Mouse (Mus musculus): ENCODE data around the gene Gripap1. TPM values are rescaled to one million over a fixed set of nuclear protein-coding genes. Genes with fewer than 3 reads are reported as not detected.

Gene Gripap1
- polyA plus RNA-seq, 1 experiment from 2014 or later: 32.1 TPM

- DNase-seq (ENCODE audit: low spot score) (no peak), ATAC-seq (ENCODE audit: low read depth) (no peak)
- no peak overlapping the region for H3K27ac ChIP-seq (replicated peaks; ENCODE audit: low read depth, low read length)
- H3K4me2 ChIP-seq (ENCODE audit: low read depth, low read length): no peak overlapping the region
- H3K27me3 ChIP-seq (replicated peaks; ENCODE audit: control insufficient read depth, insufficient read depth, low read length): no peaks in the 10 kb centered on the region
- H3K36me3 ChIP-seq (ENCODE audit: control insufficient read depth, insufficient read depth, low read length): no peaks in the 10 kb centered on the region
- H3K4me1 ChIP-seq (ENCODE audit: control insufficient read depth, insufficient read depth, low read length): no peaks in the 10 kb centered on the region
- 69% methylated on average over 2 of the region's 2 CpGs for WGBS
- no peak overlapping the region for H3K9ac ChIP-seq (ENCODE audit: low read depth, low read length)
- no peak overlapping the region for H3K4me3 ChIP-seq (ENCODE audit: low read depth, low read length)
- H3K9me3 ChIP-seq (ENCODE audit: control insufficient read depth, low read length): no peaks in the 10 kb centered on the region
Measured at GRCm38 (mm10) chrX:7847845-7848244, 58.3 kb downstream of the Gripap1 start.

GRCm38 (mm10) chrX:7854578-7854977 is 65.0 kb downstream of the Gripap1 start:
- no peak overlapping the region for H3K27ac ChIP-seq (replicated peaks; ENCODE audit: low read depth, low read length)
- H3K4me2 ChIP-seq (ENCODE audit: low read depth, low read length): no peak overlapping the region
- H3K36me3 ChIP-seq (ENCODE audit: control insufficient read depth, insufficient read depth, low read length): peaks cover 15% of the 10 kb centered on the region; the same call in 1 of the 2 replicates
- 47% methylated on average over 2 of the region's 2 CpGs for WGBS
- ATAC-seq (ENCODE audit: low read depth) (no peak), DNase-seq (ENCODE audit: low spot score) (peak; percentile 14)
- no peaks in the 10 kb centered on the region for H3K9me3 ChIP-seq (ENCODE audit: control insufficient read depth, low read length)
- no peaks in the 10 kb centered on the region for H3K4me1 ChIP-seq (ENCODE audit: control insufficient read depth, insufficient read depth, low read length)
- H3K9ac ChIP-seq (ENCODE audit: low read depth, low read length): no peak overlapping the region
- no peaks in the 10 kb centered on the region for H3K27me3 ChIP-seq (replicated peaks; ENCODE audit: control insufficient read depth, insufficient read depth, low read length)
- no peak overlapping the region for H3K4me3 ChIP-seq (ENCODE audit: low read depth, low read length)

- H3K4me3 ChIP-seq (ENCODE audit: low read depth, low read length): no peak overlapping the region
- no peak overlapping the region for H3K9ac ChIP-seq (ENCODE audit: low read depth, low read length)
- H3K4me2 ChIP-seq (ENCODE audit: low read depth, low read length): no peak overlapping the region
- ATAC-seq (ENCODE audit: low read depth) (no peak), DNase-seq (ENCODE audit: low spot score) (no peak)
- H3K36me3 ChIP-seq (ENCODE audit: control insufficient read depth, insufficient read depth, low read length): peaks cover 15% of the 10 kb centered on the region; the same call in 1 of the 2 replicates
- H3K4me1 ChIP-seq (ENCODE audit: control insufficient read depth, insufficient read depth, low read length): no peaks in the 10 kb centered on the region
- H3K27ac ChIP-seq (replicated peaks; ENCODE audit: low read depth, low read length): no peak overlapping the region
- no peaks in the 10 kb centered on the region for H3K27me3 ChIP-seq (replicated peaks; ENCODE audit: control insufficient read depth, insufficient read depth, low read length)
- H3K9me3 ChIP-seq (ENCODE audit: control insufficient read depth, low read length): no peaks in the 10 kb centered on the region
- WGBS: 88% methylated on average over 2 of the region's 3 CpGs
Measured at GRCm38 (mm10) chrX:7859191-7859753, 69.7 kb downstream of the Gripap1 start.

- Histone ChIP-seq H3K27me3 (replicated peaks; ENCODE audit: control insufficient read depth, insufficient read depth, low read length) (no peaks in the 10 kb centered on the region), H3K9me3 (ENCODE audit: control insufficient read depth, low read length) (no peaks in the 10 kb centered on the region), H3K36me3 (ENCODE audit: control insufficient read depth, insufficient read depth, low read length) (peaks cover 15% of the 10 kb centered on the region; the same call in 1 of the 2 replicates), H3K27ac (replicated peaks; ENCODE audit: low read depth, low read length) (no peak overlapping the region), H3K4me1 (ENCODE audit: control insufficient read depth, insufficient read depth, low read length) (no peaks in the 10 kb centered on the region), H3K9ac (ENCODE audit: low read depth, low read length) (no peak overlapping the region), H3K4me3 (ENCODE audit: low read depth, low read length) (no peak overlapping the region), H3K4me2 (ENCODE audit: low read depth, low read length) (no peak overlapping the region)
- no peak for ATAC-seq (ENCODE audit: low read depth)
- no peak for DNase-seq (ENCODE audit: low spot score)
- 60% methylated on average over 1 of the region's 1 CpGs for WGBS
Measured at GRCm38 (mm10) chrX:7863181-7863580, 73.6 kb downstream of the Gripap1 start.

GRCm38 (mm10) chrX:7864551-7864950 is 75.0 kb downstream of the Gripap1 start:
- Histone ChIP-seq H3K27me3 (replicated peaks; ENCODE audit: control insufficient read depth, insufficient read depth, low read length) (no peaks in the 10 kb centered on the region), H3K36me3 (ENCODE audit: control insufficient read depth, insufficient read depth, low read length) (peaks cover 16% of the 10 kb centered on the region; the same call in 1 of the 2 replicates), H3K4me3 (ENCODE audit: low read depth, low read length) (no peak overlapping the region), H3K27ac (replicated peaks; ENCODE audit: low read depth, low read length) (no peak overlapping the region), H3K4me1 (ENCODE audit: control insufficient read depth, insufficient read depth, low read length) (no peaks in the 10 kb centered on the region), H3K4me2 (ENCODE audit: low read depth, low read length) (no peak overlapping the region), H3K9me3 (ENCODE audit: control insufficient read depth, low read length) (no peaks in the 10 kb centered on the region), H3K9ac (ENCODE audit: low read depth, low read length) (no peak overlapping the region)
- ATAC-seq (ENCODE audit: low read depth): no peak
- DNase-seq (ENCODE audit: low spot score): no peak
- WGBS: 68% methylated on average over 3 of the region's 3 CpGs

- 58% methylated on average over 2 of the region's 2 CpGs for WGBS
Measured at GRCm38 (mm10) chrX:7865343-7865742, 75.8 kb downstream of the Gripap1 start.

GRCm38 (mm10) chrX:7865786-7866185 is 76.2 kb downstream of the Gripap1 start:
- DNase-seq (ENCODE audit: low spot score): no peak
- no peaks in the 10 kb centered on the region for H3K27me3 ChIP-seq (replicated peaks; ENCODE audit: control insufficient read depth, insufficient read depth, low read length)

More at GRCm38 (mm10) chrX:7865343-7865742, 75.8 kb downstream of the Gripap1 start:
- Histone ChIP-seq H3K4me2 (ENCODE audit: low read depth, low read length) (no peak overlapping the region), H3K36me3 (ENCODE audit: control insufficient read depth, insufficient read depth, low read length) (peaks cover 16% of the 10 kb centered on the region; the same call in 1 of the 2 replicates), H3K4me1 (ENCODE audit: control insufficient read depth, insufficient read depth, low read length) (no peaks in the 10 kb centered on the region), H3K9me3 (ENCODE audit: control insufficient read depth, low read length) (no peaks in the 10 kb centered on the region), H3K4me3 (ENCODE audit: low read depth, low read length) (no peak overlapping the region), H3K27ac (replicated peaks; ENCODE audit: low read depth, low read length) (no peak overlapping the region), H3K27me3 (replicated peaks; ENCODE audit: control insufficient read depth, insufficient read depth, low read length) (no peaks in the 10 kb centered on the region), H3K9ac (ENCODE audit: low read depth, low read length) (no peak overlapping the region)
- DNase-seq (ENCODE audit: low spot score): no peak
- no peak for ATAC-seq (ENCODE audit: low read depth)

GRCm38 (mm10) chrX:7867141-7867540 is 77.6 kb downstream of the Gripap1 start:
- ATAC-seq (ENCODE audit: low read depth) (no peak), DNase-seq (ENCODE audit: low spot score) (no peak)
- Histone ChIP-seq H3K4me2 (ENCODE audit: low read depth, low read length) (no peak overlapping the region), H3K9ac (ENCODE audit: low read depth, low read length) (no peak overlapping the region), H3K4me1 (ENCODE audit: control insufficient read depth, insufficient read depth, low read length) (no peaks in the 10 kb centered on the region), H3K9me3 (ENCODE audit: control insufficient read depth, low read length) (no peaks in the 10 kb centered on the region), H3K27me3 (replicated peaks; ENCODE audit: control insufficient read depth, insufficient read depth, low read length) (no peaks in the 10 kb centered on the region), H3K36me3 (ENCODE audit: control insufficient read depth, insufficient read depth, low read length) (peaks cover 18% of the 10 kb centered on the region; the same call in 1 of the 2 replicates), H3K4me3 (ENCODE audit: low read depth, low read length) (no peak overlapping the region), H3K27ac (replicated peaks; ENCODE audit: low read depth, low read length) (no peak overlapping the region)
- WGBS: 96% methylated on average over 1 of the region's 1 CpGs

More at GRCm38 (mm10) chrX:7865786-7866185, 76.2 kb downstream of the Gripap1 start:
- Histone ChIP-seq H3K27ac (replicated peaks; ENCODE audit: low read depth, low read length) (no peak overlapping the region), H3K9ac (ENCODE audit: low read depth, low read length) (no peak overlapping the region), H3K4me1 (ENCODE audit: control insufficient read depth, insufficient read depth, low read length) (no peaks in the 10 kb centered on the region), H3K9me3 (ENCODE audit: control insufficient read depth, low read length) (no peaks in the 10 kb centered on the region), H3K4me2 (ENCODE audit: low read depth, low read length) (no peak overlapping the region), H3K36me3 (ENCODE audit: control insufficient read depth, insufficient read depth, low read length) (peaks cover 16% of the 10 kb centered on the region; the same call in 1 of the 2 replicates), H3K4me3 (ENCODE audit: low read depth, low read length) (no peak overlapping the region)
- ATAC-seq (ENCODE audit: low read depth): no peak
- 56% methylated on average over 2 of the region's 2 CpGs for WGBS

GRCm38 (mm10) chrX:7868506-7868905 is 78.9 kb downstream of the Gripap1 start:
- Histone ChIP-seq H3K4me3 (ENCODE audit: low read depth, low read length) (no peak overlapping the region), H3K9ac (ENCODE audit: low read depth, low read length) (no peak overlapping the region), H3K27ac (replicated peaks; ENCODE audit: low read depth, low read length) (no peak overlapping the region), H3K9me3 (ENCODE audit: control insufficient read depth, low read length) (no peaks in the 10 kb centered on the region), H3K4me2 (ENCODE audit: low read depth, low read length) (no peak overlapping the region), H3K4me1 (ENCODE audit: control insufficient read depth, insufficient read depth, low read length) (no peaks in the 10 kb centered on the region), H3K36me3 (ENCODE audit: control insufficient read depth, insufficient read depth, low read length) (peaks cover 29% of the 10 kb centered on the region; the same call in 1 of the 2 replicates), H3K27me3 (replicated peaks; ENCODE audit: control insufficient read depth, insufficient read depth, low read length) (no peaks in the 10 kb centered on the region)
- ATAC-seq (ENCODE audit: low read depth) (no peak), DNase-seq (ENCODE audit: low spot score) (no peak)
- 39% methylated on average over 2 of the region's 2 CpGs for WGBS

Data from embryonic facial prominence, embryonic 14.5 days (tissue).